Mouse (Mus musculus) forebrain, embryonic 11.5 days (tissue): ENCODE data around the gene Ric8a. TPM values are rescaled to one million over a fixed set of nuclear protein-coding genes. Genes with fewer than 3 reads are reported as not detected.
A peak's percentile ranks its signal among the peaks of the same experiment; 100 is the strongest.

ENCODE experiments used
- ATAC-seq: fragments of 200-750 bp; cut with Nextera tagmentation; replicated peaks from 2 replicates; pipeline ENCODE4 v1.8.0; 2017; ENCODE audit warnings: moderate TSS enrichment; ENCODE audit not compliant: low FRiP score
- DNase-seq: peaks from one replicate; pipeline ENCODE4 v3.0.0-alpha.2; 2017; ENCODE audit warnings: low spot score
- H3K27ac ChIP-seq: fragments of 300-500 bp; sonication (generic); 2 replicates; pipeline ENCODE4 v1.5.1; 2014; ENCODE audit warnings: low read depth, low read length
- H3K27me3 ChIP-seq: fragments of 300-500 bp; sonication (generic); 2 replicates; pipeline ENCODE4 v1.6.1; 2014; ENCODE audit warnings: mild to moderate bottlenecking, low read length, mixed read lengths; ENCODE audit not compliant: control insufficient read depth, insufficient read depth
- H3K36me3 ChIP-seq: fragments of 300-500 bp; sonication (generic); 2 replicates; pipeline ENCODE4 v1.6.1; 2014; ENCODE audit warnings: mild to moderate bottlenecking, low read length, moderate library complexity, mixed read lengths; ENCODE audit not compliant: control insufficient read depth, insufficient read depth
- H3K4me1 ChIP-seq: fragments of 300-500 bp; sonication (generic); replicated peaks from 2 replicates; pipeline ENCODE4 v1.6.1; 2014; ENCODE audit warnings: low read length, mixed read lengths; ENCODE audit not compliant: control insufficient read depth, insufficient read depth
- H3K4me2 ChIP-seq: fragments of 300-500 bp; sonication (generic); 2 replicates; pipeline ENCODE4 v1.6.1; 2014; ENCODE audit warnings: low read depth, mild to moderate bottlenecking, low read length, moderate library complexity, mixed read lengths; ENCODE audit not compliant: severe bottlenecking
- H3K4me3 ChIP-seq: fragments of 300-500 bp; sonication (generic); 2 replicates; pipeline ENCODE4 v1.5.1; 2014; ENCODE audit warnings: low read depth, low read length
- H3K9ac ChIP-seq: fragments of 300-500 bp; sonication (generic); 2 replicates; pipeline ENCODE4 v1.6.1; 2014; ENCODE audit warnings: low read length
- H3K9me3 ChIP-seq: fragments of 300-500 bp; sonication (generic); 2 replicates; pipeline ENCODE4 v1.6.1; 2016; ENCODE audit warnings: low read length, mixed read lengths; ENCODE audit not compliant: control insufficient read depth
- WGBS: fragments of 180-500 bp; shearing (Covaris S2); extraction: QIAGEN DNeasy Blood & Tissue Kit; methylation state at CpG from one replicate; pipeline ENCODE4 v1.1.7; 2014; 5-methylcytosine and 5-hydroxymethylcytosine counted together
- polyA plus RNA-seq: library from polyadenylated mRNA; unstranded; fragments of >200 nt; fragmentation: Nextera tagmentation; extraction: Ambion mirVana; gene quantifications from 2 replicates; pipeline ENCODE4 v1.2.1, GENCODE M21; 2014

Gene Ric8a
- polyA plus RNA-seq, 1 experiment from 2014 or later: 57.2 TPM

DNA sequence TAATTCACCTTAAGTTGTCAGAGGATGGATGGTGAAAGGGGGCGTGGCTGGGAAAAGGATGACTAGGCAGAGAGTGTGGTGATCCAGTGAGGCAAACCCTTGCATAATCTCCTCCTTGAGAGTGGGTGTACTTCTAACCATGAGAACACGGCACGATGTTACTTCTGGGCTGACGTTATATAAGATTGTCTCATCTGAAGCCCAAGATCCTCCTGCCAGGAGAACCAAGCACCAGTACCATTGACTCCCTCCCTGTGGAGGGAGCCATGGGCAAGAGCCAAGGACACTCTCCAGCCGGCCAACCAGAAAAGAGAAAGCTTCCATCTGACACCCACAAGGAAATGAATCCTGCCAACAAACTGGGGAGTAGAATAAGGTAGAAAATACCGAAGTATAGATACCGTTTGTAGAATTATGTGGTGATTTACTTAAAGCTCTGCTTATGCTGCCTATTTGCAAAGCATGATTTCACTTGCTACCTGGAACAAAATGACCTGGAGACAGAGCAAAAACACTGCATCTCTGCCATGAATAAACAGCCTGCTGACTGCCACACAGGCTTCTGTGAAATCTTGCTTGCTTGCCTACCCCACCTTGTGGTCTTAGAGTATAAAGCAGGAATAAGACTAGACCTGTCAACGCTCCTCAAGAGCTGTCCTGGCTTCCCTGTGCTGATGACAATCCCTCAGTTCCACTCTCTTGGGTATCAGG, 28.4 kb upstream of the Ric8a start:
- H3K27ac ChIP-seq: no peak overlapping the region
- ATAC-seq (no peak), DNase-seq (no peak)
- H3K4me3 ChIP-seq: no peak overlapping the region
- H3K9me3 ChIP-seq: no peaks in the 10 kb centered on the region
- H3K36me3 ChIP-seq: no peaks in the 10 kb centered on the region
- WGBS: 45% methylated on average over 8 of the region's 8 CpGs
- no peaks in the 10 kb centered on the region for H3K27me3 ChIP-seq
- no peak overlapping the region for H3K4me2 ChIP-seq
- H3K4me1 ChIP-seq: no peaks in the 10 kb centered on the region
- no peak overlapping the region for H3K9ac ChIP-seq

DNA sequence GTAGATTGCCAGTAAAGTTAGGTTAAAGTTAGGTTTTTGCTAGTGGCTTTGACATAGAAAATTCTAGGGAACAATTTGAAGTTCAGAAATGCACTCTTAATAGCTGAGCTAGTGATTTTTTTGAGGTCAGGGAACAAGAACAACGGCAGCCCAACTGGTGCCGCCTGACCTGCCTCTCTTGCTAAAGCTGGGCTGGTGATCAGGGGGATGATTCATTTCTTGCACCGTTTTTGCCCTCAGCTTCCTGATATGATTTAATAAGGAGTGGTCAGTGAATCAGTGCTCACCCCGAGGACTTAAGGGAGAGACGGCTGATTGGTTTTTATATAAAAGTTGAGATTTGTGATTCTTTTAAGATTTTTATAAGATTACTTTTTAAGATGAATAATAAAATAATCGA, 25.3 kb upstream of the Ric8a start:
- DNase-seq: no peak
- Histone ChIP-seq H3K9me3 (no peaks in the 10 kb centered on the region), H3K27ac (no peak overlapping the region), H3K4me3 (no peak overlapping the region), H3K4me2 (no peak overlapping the region), H3K4me1 (no peaks in the 10 kb centered on the region; the same call in 1 of the 2 replicates), H3K9ac (no peak overlapping the region), H3K36me3 (no peaks in the 10 kb centered on the region), H3K27me3 (no peaks in the 10 kb centered on the region)
- WGBS: 80% methylated on average over 6 of the region's 6 CpGs
- no peak for ATAC-seq

DNA sequence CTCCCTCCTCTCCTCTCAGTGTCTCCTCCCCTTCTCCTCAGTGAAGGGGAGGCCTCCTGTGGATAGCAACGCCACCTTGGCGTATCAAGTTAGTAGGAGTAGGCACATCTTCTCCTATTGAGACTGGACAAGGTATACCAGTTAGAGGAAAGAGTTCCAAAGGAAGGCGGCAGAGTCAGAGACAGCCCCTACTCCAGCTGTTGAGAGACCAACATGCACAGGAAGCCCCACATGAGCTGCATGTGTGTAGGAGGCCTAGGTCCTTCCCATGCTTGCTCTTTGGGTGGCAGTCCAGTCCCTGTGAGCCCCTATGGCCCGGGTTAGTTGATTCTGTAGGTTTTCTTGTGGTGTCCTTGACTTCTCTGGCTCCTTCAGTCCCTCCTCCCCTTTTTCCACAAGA, 23.4 kb upstream of the Ric8a start:
- Histone ChIP-seq H3K36me3 (no peaks in the 10 kb centered on the region), H3K4me3 (no peak overlapping the region), H3K27ac (no peak overlapping the region), H3K4me1 (no peaks in the 10 kb centered on the region; the same call in 1 of the 2 replicates), H3K9ac (no peak overlapping the region), H3K27me3 (no peaks in the 10 kb centered on the region), H3K4me2 (no peak overlapping the region), H3K9me3 (no peaks in the 10 kb centered on the region)
- 79% methylated on average over 4 of the region's 4 CpGs for WGBS
- DNase-seq (peak; percentile 45), ATAC-seq (no peak)

DNA sequence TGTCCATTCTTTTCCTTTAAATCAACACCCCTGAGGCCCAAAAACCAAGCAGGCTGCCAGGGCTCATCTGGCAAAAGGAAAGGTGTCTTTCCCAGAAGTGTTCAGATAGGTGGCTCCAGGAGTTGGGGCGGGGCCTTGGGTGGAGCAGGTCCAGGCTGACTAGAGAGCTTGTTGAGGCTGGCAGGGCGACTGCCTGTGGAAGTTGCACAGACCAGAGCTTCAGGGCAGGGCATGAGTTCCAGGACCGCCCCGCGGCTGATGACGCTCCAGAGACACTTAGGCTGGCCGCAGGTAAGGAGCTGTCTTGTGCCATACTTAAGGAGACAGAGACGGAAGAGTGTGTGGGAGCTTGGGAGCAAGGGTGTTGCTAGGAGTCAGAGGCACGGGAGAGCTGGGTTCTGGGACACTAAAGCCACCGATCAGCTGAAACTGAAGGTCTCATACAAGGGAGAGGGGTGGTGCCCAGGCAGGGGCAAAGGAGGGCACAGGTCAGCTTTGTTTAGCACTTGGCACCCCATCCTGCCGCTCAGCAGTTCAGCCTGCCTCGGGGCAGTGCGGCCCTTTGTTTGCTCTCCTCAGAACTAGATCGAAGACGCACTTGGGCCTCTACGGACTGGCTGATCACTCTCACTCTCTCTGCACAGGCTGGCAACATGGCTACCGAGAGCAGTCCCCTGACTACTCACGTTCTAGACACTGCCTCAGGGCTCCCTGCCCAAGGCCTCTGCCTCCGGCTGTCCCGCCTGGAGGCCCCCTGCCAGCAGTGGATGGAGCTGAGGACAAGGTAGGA, 21.6 kb upstream of the Ric8a start, which contains the start of gene Urah:
Gene Urah, plus strand, starts transcription at position 51 of the 790 bp plus-strand sequence.
- 46% methylated on average over 20 of the region's 20 CpGs for WGBS
- H3K27me3 ChIP-seq: no peaks in the 10 kb centered on the region
- H3K9me3 ChIP-seq: no peaks in the 10 kb centered on the region
- H3K36me3 ChIP-seq: no peaks in the 10 kb centered on the region
- ATAC-seq (no peak), DNase-seq (peak; percentile 46)
- H3K9ac ChIP-seq: no peak within 1 kb of the TSS
- no peaks in the 10 kb centered on the region; the same call in 1 of the 2 replicates for H3K4me1 ChIP-seq
- no peak within 1 kb of the TSS for H3K4me3 ChIP-seq
- H3K4me2 ChIP-seq: no peak within 1 kb of the TSS
- no peak within 1 kb of the TSS for H3K27ac ChIP-seq

DNA sequence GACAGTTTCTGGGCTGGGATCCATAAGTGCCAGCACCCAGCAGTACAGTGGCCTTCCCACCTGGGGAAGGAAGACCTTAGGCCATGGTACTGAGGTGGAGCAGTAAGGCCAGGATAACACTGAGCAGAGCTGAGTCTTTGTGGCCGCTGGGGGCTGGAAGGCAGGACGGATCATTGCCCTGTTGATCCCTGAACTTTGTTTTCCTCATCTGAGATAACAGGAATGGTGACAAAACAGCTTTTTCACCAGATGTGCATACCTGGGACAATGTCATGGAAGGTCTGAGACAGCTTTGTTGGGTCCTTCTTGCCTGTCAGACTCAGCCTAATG, 21.0 kb upstream of the Ric8a start:
- Histone ChIP-seq H3K9me3 (no peaks in the 10 kb centered on the region), H3K27ac (no peak overlapping the region), H3K4me1 (no peaks in the 10 kb centered on the region; the same call in 1 of the 2 replicates), H3K27me3 (no peaks in the 10 kb centered on the region), H3K4me3 (no peak overlapping the region), H3K36me3 (no peaks in the 10 kb centered on the region), H3K9ac (no peak overlapping the region), H3K4me2 (no peak overlapping the region)
- DNase-seq (peak; percentile 45), ATAC-seq (no peak)
- 85% methylated on average over 2 of the region's 2 CpGs for WGBS

DNA sequence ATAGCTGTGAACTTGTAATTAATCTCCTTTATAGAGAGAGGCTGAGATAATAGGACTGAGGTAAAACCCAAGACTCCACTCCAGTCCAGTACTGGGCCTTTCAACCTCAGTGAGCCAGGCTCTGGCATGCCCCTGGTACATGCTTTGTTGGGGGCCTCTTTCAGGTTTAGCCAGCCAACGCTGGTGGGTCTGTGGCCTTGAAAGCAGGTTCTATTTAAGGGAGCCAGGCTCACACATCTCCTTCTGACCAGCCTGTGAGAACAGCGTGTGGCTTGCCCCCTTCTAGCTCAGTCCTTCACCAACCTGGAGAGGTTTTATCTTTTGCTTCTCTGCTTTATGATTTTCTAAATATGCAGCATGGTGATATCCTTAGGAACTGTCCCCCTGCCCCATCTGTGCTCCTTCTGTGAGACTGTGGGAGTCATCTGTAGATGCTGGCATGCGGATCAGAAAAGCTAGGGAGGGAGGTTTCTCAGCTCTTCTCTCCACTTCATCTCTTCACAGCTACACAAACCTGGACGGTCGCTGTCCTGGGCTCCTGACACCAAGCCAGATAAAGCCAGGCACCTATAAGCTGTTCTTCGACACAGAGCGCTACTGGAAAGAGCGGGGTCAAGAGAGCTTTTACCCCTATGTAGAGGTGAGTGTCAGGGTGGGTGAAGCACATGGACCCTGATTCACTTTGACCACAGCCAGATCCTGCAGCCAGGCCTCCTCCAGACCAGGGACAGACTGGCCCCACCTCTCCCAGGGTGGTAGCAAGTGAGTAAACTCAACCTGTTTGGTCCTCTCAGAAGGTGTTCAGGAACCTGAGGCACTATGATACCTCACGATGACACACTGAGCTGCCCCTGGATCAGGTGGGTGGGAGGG, 20.3 kb upstream of the Ric8a start:
- no peak overlapping the region for H3K27ac ChIP-seq
- no peak for ATAC-seq
- no peak overlapping the region for H3K4me3 ChIP-seq
- WGBS: 84% methylated on average over 9 of the region's 9 CpGs
- H3K4me1 ChIP-seq: no peaks in the 10 kb centered on the region; the same call in 1 of the 2 replicates
- DNase-seq: peak; percentile 40
- 0 out of 2 replicates have a peak, but pooled peaks cover 2% of the 10 kb centered on the region for H3K27me3 ChIP-seq
- no peaks in the 10 kb centered on the region for H3K9me3 ChIP-seq
- no peaks in the 10 kb centered on the region for H3K36me3 ChIP-seq
- no peak overlapping the region for H3K4me2 ChIP-seq
- H3K9ac ChIP-seq: no peak overlapping the region

DNA sequence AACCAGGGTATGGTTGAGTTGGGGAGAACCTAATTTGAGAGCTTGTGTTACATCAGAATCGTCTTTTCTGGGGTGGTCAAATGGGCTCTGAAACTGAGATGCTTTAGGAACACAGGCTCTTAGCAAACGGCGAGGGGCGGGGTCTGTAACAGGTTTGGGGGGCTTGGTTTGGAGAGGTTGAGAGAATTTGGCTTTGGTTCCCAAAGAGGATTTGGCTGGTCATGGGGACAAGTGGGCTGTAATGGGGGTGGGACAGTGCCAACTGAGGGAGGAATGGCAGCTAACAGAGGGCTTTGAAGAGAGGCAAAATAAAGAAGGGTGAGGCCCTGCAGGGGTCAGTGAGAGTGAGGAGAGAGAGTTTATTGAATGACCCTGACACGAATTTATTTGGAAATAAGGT, 17.2 kb upstream of the Ric8a start:
- 67% methylated on average over 5 of the region's 5 CpGs for WGBS
- no peak overlapping the region for H3K4me2 ChIP-seq
- H3K27ac ChIP-seq: no peak overlapping the region
- DNase-seq: peak; percentile 33
- 0 out of 2 replicates have a peak, but pooled peaks cover 2% of the 10 kb centered on the region for H3K27me3 ChIP-seq
- H3K4me1 ChIP-seq: no peaks in the 10 kb centered on the region; the same call in 1 of the 2 replicates
- no peaks in the 10 kb centered on the region for H3K36me3 ChIP-seq
- H3K9me3 ChIP-seq: no peaks in the 10 kb centered on the region
- ATAC-seq: no peak
- no peak overlapping the region for H3K4me3 ChIP-seq
- H3K9ac ChIP-seq: no peak overlapping the region
